Mouse (Mus musculus): Measurements from ENCODE around the gene Fibcd1. TPM values are rescaled to one million over a fixed set of nuclear protein-coding genes. Genes with fewer than 3 reads are reported as not detected.

Fibcd1 gene
- polyA plus RNA-seq, 1 experiment from 2014 or later: not detected

DNA sequence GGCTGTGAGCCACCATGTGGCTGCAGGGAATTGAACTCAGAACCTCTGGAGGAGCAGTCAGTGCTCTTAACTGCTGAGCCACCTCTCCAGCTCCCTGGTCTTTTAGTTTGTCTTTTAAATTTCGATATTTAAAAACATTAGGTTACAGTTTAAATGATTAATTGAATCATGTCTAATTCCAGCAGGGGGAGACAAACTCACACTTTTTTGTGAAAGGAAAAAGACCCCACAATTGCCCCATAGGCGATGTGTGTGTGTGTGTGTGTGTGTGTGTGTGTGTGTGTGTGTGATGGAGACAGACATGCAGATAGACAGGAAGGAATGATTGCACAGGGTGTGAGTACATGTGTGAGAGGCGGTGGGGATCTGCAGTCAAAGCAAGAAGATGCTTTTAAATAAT is 57.6 kb downstream of the Fibcd1 start:
- no peak overlapping the region for H3K9ac ChIP-seq
- no peak for ATAC-seq (replicated peaks; ENCODE audit: insufficient number of reproducible peaks, insufficient read depth, low FRiP score, low read depth)
- H3K4me1 ChIP-seq (replicated peaks): no peaks in the 10 kb centered on the region
- no peak overlapping the region for H3K27ac ChIP-seq
- no peak overlapping the region for H3K4me2 ChIP-seq
- no peaks in the 10 kb centered on the region for H3K27me3 ChIP-seq
- peaks cover 82% of the 10 kb centered on the region for H3K36me3 ChIP-seq
- WGBS: 79% methylated on average over 3 of the region's 3 CpGs
- no peak overlapping the region for H3K4me3 ChIP-seq
- H3K9me3 ChIP-seq (replicated peaks): no peaks in the 10 kb centered on the region

GRCm38 (mm10) chr2:31787029-31787428 is 58.8 kb downstream of the Fibcd1 start:
- no peak overlapping the region for H3K27ac ChIP-seq
- no peaks in the 10 kb centered on the region; the same call in 1 of the 2 replicates for H3K4me1 ChIP-seq (replicated peaks)
- ATAC-seq (replicated peaks; ENCODE audit: insufficient number of reproducible peaks, insufficient read depth, low FRiP score, low read depth): no peak
- H3K4me3 ChIP-seq: no peak overlapping the region
- H3K27me3 ChIP-seq: no peaks in the 10 kb centered on the region
- no peak overlapping the region for H3K4me2 ChIP-seq
- peaks cover 80% of the 10 kb centered on the region for H3K36me3 ChIP-seq
- no peaks in the 10 kb centered on the region for H3K9me3 ChIP-seq (replicated peaks)
- no peak overlapping the region for H3K9ac ChIP-seq
- WGBS: 13% methylated on average over 7 of the region's 7 CpGs

DNA sequence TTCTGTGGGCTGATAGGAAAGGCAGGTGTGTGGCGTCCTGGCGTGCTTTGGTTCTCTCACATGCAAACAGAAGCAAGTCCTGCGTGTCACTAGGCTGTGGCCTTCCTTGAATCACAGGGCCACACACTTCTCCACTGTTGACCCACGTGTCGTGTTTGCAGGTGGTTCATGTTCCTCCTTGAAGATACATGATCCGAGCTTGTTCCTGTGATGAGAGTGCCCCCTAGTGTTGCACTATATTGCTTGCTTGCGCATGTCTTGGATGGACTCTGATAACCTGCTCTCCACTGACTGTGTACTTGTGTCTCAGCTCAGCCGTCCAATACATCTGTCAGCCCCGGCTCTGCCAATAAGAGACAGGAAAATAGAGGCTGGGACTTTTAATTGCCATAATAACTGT is 60.7 kb downstream of the Fibcd1 start:
- Histone ChIP-seq H3K4me2 (no peak overlapping the region), H3K4me1 (replicated peaks) (no peaks in the 10 kb centered on the region; the same call in 1 of the 2 replicates), H3K9me3 (replicated peaks) (no peaks in the 10 kb centered on the region), H3K27ac (no peak overlapping the region), H3K36me3 (peaks cover 78% of the 10 kb centered on the region), H3K4me3 (no peak overlapping the region), H3K27me3 (no peaks in the 10 kb centered on the region), H3K9ac (no peak overlapping the region)
- 37% methylated on average over 9 of the region's 9 CpGs for WGBS
- ATAC-seq (replicated peaks; ENCODE audit: insufficient number of reproducible peaks, insufficient read depth, low FRiP score, low read depth): no peak

GRCm38 (mm10) chr2:31782958-31783602 is 62.7 kb downstream of the Fibcd1 start:
- no peaks in the 10 kb centered on the region for H3K9me3 ChIP-seq (replicated peaks)
- peaks cover 81% of the 10 kb centered on the region for H3K36me3 ChIP-seq
- H3K4me1 ChIP-seq (replicated peaks): no peaks in the 10 kb centered on the region; the same call in 1 of the 2 replicates
- ATAC-seq (replicated peaks; ENCODE audit: insufficient number of reproducible peaks, insufficient read depth, low FRiP score, low read depth): no peak
- no peak overlapping the region for H3K27ac ChIP-seq
- no peak overlapping the region for H3K9ac ChIP-seq
- no peaks in the 10 kb centered on the region for H3K27me3 ChIP-seq
- H3K4me3 ChIP-seq: no peak overlapping the region
- H3K4me2 ChIP-seq: no peak overlapping the region
- 64% methylated on average over 8 of the region's 8 CpGs for WGBS

GRCm38 (mm10) chr2:31779258-31779657 is 66.5 kb downstream of the Fibcd1 start:
- H3K36me3 ChIP-seq: peaks cover 58% of the 10 kb centered on the region
- no peaks in the 10 kb centered on the region for H3K27me3 ChIP-seq
- H3K9me3 ChIP-seq (replicated peaks): no peaks in the 10 kb centered on the region
- no peak overlapping the region for H3K4me3 ChIP-seq
- H3K4me1 ChIP-seq (replicated peaks): no peaks in the 10 kb centered on the region; the same call in none of the 2 replicates
- no peak overlapping the region for H3K9ac ChIP-seq
- ATAC-seq (replicated peaks; ENCODE audit: insufficient number of reproducible peaks, insufficient read depth, low FRiP score, low read depth): no peak
- WGBS: 91% methylated on average over 2 of the region's 2 CpGs
- H3K4me2 ChIP-seq: no peak overlapping the region
- no peak overlapping the region for H3K27ac ChIP-seq

DNA sequence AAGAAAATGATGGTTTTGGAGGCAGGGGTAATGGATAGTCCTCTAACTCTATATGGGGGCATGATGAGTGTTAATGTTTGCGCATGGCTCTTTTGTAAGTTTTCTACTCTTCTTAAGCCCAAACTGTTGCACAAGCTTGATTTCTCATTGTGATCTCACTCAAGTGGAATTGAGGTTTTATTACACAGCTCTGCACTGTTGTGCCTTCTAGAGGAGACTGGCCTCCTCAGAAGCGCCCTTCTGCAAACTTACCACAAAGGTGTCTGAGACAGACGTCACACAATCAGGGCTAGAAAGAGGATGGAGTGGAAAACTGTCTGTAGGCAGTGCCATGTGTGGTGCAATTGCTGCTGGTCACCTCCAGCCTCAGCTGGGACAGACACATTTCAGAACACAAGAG is 69.3 kb downstream of the Fibcd1 start:
- H3K4me3 ChIP-seq: no peak overlapping the region
- peak overlapping the region; percentile 38 for H3K27ac ChIP-seq
- H3K9ac ChIP-seq: no peak overlapping the region
- no peaks in the 10 kb centered on the region for H3K9me3 ChIP-seq (replicated peaks)
- WGBS: 73% methylated on average over 3 of the region's 3 CpGs
- H3K36me3 ChIP-seq: peaks cover 32% of the 10 kb centered on the region
- ATAC-seq (replicated peaks; ENCODE audit: insufficient number of reproducible peaks, insufficient read depth, low FRiP score, low read depth): peak; percentile 22; the same call in 1 of the 2 replicates
- no peak overlapping the region for H3K4me2 ChIP-seq
- H3K27me3 ChIP-seq: no peaks in the 10 kb centered on the region
- peaks cover 23% of the 10 kb centered on the region for H3K4me1 ChIP-seq (replicated peaks)

DNA sequence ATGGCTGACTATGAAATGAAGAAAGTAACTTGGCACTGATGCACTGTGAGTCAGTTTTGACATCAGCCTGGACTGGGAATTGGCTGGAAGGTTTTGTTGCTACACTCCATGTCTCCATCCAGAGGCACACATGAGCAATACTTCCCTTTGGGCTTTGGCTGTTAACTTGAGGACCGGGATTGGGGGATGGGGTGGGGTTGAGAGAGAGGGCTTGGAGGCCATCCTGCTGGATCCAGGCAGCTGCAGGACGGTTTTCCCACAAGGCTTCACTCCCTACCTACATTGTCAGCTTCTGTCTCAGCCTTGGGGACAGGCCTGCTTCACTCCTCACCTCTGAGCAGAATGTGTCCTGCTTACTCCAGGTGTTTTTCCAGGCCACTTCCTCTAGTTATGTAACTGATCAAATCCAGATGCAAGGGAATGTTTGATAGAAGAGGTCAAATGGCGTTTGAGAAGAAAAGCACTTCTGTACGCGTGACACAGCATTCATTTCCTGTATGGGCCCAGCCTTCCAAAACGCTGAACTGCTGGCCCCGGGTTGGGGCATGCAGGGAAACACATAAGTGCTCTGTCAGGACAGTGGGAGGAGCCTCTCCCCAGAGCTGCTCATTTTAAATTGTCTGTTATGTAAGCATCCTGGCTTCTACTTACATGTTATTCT is 74.9 kb downstream of the Fibcd1 start:
- no peak overlapping the region for H3K9ac ChIP-seq
- H3K4me2 ChIP-seq: peak overlapping the region; percentile 49
- peak; percentile 80 for ATAC-seq (replicated peaks; ENCODE audit: insufficient number of reproducible peaks, insufficient read depth, low FRiP score, low read depth)
- H3K27ac ChIP-seq: peak overlapping the region; percentile 91
- peaks cover 76% of the 10 kb centered on the region for H3K4me1 ChIP-seq (replicated peaks)
- H3K4me3 ChIP-seq: no peak overlapping the region
- no peaks in the 10 kb centered on the region for H3K27me3 ChIP-seq
- H3K9me3 ChIP-seq (replicated peaks): no peaks in the 10 kb centered on the region
- H3K36me3 ChIP-seq: no peaks in the 10 kb centered on the region
- 8% methylated on average over 7 of the region's 7 CpGs for WGBS

DNA sequence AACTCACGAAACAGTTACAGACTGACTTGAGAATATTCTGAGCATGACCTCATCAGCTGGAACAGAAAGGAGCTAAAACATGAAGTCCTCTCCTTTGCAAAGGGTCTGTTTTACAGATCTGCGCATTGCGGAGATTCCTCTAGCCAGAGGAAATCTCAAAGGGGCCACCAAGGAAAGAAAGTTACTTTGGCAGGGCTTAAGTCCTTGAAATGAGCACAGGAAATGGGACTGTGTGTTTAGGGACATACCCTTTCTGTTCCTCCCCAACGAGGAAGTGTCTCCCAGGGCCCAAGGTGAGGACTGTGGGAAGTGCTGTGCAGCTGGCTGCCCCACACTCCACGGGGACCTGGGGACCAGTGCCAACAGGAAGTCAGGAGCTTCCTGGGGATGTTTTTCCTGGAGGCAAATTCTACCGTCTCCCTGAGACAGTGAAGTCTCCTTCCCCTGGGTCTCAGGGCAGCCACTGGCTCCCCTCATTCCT is 76.1 kb downstream of the Fibcd1 start:
- peaks cover 85% of the 10 kb centered on the region for H3K4me1 ChIP-seq (replicated peaks)
- peak; percentile 51 for ATAC-seq (replicated peaks; ENCODE audit: insufficient number of reproducible peaks, insufficient read depth, low FRiP score, low read depth)
- no peaks in the 10 kb centered on the region for H3K9me3 ChIP-seq (replicated peaks)
- H3K36me3 ChIP-seq: no peaks in the 10 kb centered on the region
- peak overlapping the region; percentile 49 for H3K4me2 ChIP-seq
- H3K4me3 ChIP-seq: 0 out of 2 replicates have a peak overlapping the region, but pooled peaks have one; percentile 18
- peak overlapping the region; percentile 91 for H3K27ac ChIP-seq
- no peaks in the 10 kb centered on the region for H3K27me3 ChIP-seq
- peak overlapping the region; percentile 26 for H3K9ac ChIP-seq
- WGBS: 13% methylated on average over 6 of the region's 6 CpGs

DNA sequence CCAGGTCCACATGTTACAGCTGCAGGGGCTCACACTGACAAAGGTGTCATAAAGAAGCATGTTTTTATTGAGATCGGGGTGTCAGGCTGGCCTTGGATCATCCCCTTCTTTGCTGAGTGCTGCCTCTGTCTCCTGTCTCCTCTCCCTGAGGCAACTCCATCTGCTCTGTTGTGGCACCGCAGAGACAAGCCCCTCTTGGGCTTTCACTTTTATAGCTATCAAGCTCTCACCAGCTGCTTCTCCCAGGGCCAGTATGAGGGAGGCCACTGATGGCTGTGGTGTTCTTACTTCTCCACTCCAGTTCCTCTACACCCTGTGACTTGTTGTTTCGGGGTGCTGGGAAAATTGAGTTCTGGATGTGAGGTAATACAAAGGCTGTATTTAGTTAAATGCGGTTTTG is 76.7 kb downstream of the Fibcd1 start:
- H3K36me3 ChIP-seq: no peaks in the 10 kb centered on the region
- H3K4me2 ChIP-seq: peak overlapping the region; percentile 49
- peak overlapping the region; percentile 18; the same call in 1 of the 2 replicates for H3K4me3 ChIP-seq
- H3K4me1 ChIP-seq (replicated peaks): peaks cover 91% of the 10 kb centered on the region
- peak overlapping the region; percentile 91 for H3K27ac ChIP-seq
- 18% methylated on average over 4 of the region's 4 CpGs for WGBS
- H3K9ac ChIP-seq: peak overlapping the region; percentile 22; the same call in 1 of the 2 replicates
- no peak for ATAC-seq (replicated peaks; ENCODE audit: insufficient number of reproducible peaks, insufficient read depth, low FRiP score, low read depth)
- H3K9me3 ChIP-seq (replicated peaks): no peaks in the 10 kb centered on the region
- no peaks in the 10 kb centered on the region for H3K27me3 ChIP-seq

DNA sequence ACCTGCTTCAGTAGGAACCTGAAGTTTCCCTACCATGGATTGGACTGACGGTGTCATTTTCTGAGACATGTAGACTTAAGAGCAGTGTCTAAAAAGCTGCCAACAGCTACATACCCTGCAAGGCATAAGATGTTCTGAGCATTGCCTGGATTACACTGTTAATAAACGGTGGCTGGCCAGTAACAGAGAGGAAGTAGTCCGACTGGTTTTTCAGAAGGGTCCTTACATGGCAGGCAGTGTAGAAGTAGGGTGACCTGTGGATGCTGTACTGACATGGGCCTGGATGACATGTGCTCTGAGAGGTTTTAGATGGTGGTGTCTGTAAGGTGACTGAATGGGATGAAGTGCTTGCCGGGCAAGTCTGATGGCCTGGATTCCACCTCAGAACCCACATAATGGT is 78.0 kb downstream of the Fibcd1 start:
- no peak overlapping the region for H3K9ac ChIP-seq
- H3K27me3 ChIP-seq: no peaks in the 10 kb centered on the region
- H3K36me3 ChIP-seq: no peaks in the 10 kb centered on the region
- WGBS: 57% methylated on average over 4 of the region's 4 CpGs
- H3K4me2 ChIP-seq: no peak overlapping the region
- no peak overlapping the region for H3K4me3 ChIP-seq
- no peak for ATAC-seq (replicated peaks; ENCODE audit: insufficient number of reproducible peaks, insufficient read depth, low FRiP score, low read depth)
- H3K9me3 ChIP-seq (replicated peaks): no peaks in the 10 kb centered on the region
- H3K4me1 ChIP-seq (replicated peaks): peaks cover 91% of the 10 kb centered on the region
- peak overlapping the region; percentile 91 for H3K27ac ChIP-seq

DNA sequence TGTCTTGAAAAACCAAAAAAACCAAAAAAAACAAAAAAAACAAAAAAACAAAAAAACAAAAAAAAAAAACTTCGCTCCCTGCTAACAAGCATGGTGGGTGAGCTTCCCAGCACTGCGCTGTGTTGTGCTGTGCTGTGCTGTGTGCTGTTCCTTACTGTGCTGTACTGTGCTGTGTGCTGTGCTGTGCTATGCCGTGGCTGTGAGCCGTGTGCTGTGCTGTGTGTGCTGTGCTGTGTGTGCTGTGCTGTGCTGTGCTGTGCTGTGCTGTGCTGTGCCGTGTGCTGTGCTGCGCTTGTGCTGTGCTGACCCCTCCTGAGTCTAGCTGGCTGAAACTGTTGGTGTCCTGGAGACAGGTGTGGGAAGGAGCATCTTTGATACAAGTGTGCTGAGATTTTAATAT is 78.7 kb downstream of the Fibcd1 start:
- H3K9ac ChIP-seq: no peak overlapping the region
- no peak overlapping the region for H3K4me3 ChIP-seq
- WGBS: 94% methylated on average over 6 of the region's 6 CpGs
- no peak overlapping the region for H3K4me2 ChIP-seq
- H3K36me3 ChIP-seq: no peaks in the 10 kb centered on the region
- H3K4me1 ChIP-seq (replicated peaks): peaks cover 92% of the 10 kb centered on the region
- H3K9me3 ChIP-seq (replicated peaks): no peaks in the 10 kb centered on the region
- ATAC-seq (replicated peaks; ENCODE audit: insufficient number of reproducible peaks, insufficient read depth, low FRiP score, low read depth): no peak
- H3K27ac ChIP-seq: 0 out of 2 replicates have a peak overlapping the region, but pooled peaks have one; percentile 91
- H3K27me3 ChIP-seq: no peaks in the 10 kb centered on the region
